Mouse (Mus musculus): ENCODE results near the gene Amotl1.

DNA sequence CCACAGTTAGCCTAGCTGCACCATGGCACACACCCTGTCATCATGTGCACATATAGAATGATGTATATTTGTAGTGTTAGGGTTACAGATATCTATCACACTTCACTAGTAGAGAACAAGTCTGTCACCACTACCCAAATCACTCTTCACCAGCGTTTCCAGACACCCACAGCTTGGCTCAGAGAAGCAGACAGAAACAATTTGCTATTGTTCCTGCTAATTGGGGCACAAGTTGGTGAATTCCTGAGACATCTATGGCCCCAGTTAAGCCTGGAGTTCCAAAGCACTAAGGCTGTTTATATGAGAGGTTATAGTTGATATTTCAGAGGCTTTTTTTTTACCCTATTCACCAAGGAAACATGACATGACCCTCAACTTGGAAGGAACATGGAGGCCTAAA, 127.6 kb downstream of the Amotl1 start:
- TF ChIP-seq CTCF (IDR thresholded peaks at IDR 0.05; ENCODE audit: low read depth, low read length) (no peak), GATA1 (IDR thresholded peaks at IDR 0.05; ENCODE audit: borderline replicate concordance, low read length) (no peak)

All from G1E (cell line).